Mouse (Mus musculus): ENCODE results near the gene Frmpd2.

DNA sequence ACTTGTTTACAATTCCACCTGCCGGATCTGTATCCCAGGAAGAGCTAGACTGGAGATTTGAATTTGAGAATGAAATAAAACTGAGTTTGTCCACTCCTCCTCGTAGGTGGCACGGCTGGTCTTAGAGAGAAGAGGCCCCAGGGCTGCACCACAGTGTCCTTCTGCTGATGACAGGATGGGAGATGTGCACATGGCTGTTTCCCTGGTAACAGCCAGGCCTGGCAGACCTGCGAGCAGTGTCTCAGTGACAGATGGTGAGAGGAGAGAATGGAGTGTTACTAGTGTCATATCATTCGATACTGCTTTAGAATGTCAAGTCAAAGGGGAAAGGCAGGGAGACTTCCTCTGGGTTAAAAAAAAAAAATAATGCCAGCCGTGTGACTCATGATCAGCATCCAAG lies 78.4 kb downstream of the Frmpd2 start:
- no peak for TF ChIP-seq USF1 (IDR thresholded peaks at IDR 0.05; ENCODE audit: low read depth, low read length)
- no peak for TF ChIP-seq MAZ (IDR thresholded peaks at IDR 0.05; ENCODE audit: low read depth, low read length)
- no peak for TF ChIP-seq E2F4 (IDR thresholded peaks at IDR 0.05; ENCODE audit: insufficient replicate concordance, low read depth, low read length)
- no peak for TF ChIP-seq POLR2AphosphoS2 (IDR thresholded peaks at IDR 0.05; ENCODE audit: low read depth, low read length)
- no peak for TF ChIP-seq SIN3A (IDR thresholded peaks at IDR 0.05; ENCODE audit: low read length)
- no peak for TF ChIP-seq ZNF384 (IDR thresholded peaks at IDR 0.05; ENCODE audit: low read depth, low read length)
- TF ChIP-seq CTCF (conservative IDR thresholded peaks at IDR 0.05 in 1 of 2, IDR thresholded peaks at IDR 0.05 in 1 of 2; ENCODE audit: low read depth in 2 of 2, low read length in 2 of 2) = no peak
- TF ChIP-seq RCOR1 (conservative IDR thresholded peaks at IDR 0.05; ENCODE audit: low read depth, low read length) = no peak
- TF ChIP-seq BHLHE40 (IDR thresholded peaks at IDR 0.05; ENCODE audit: low read depth, low read length) = no peak
- TF ChIP-seq POLR2A (IDR thresholded peaks at IDR 0.05; ENCODE audit: low read depth, low read length) = no peak
- no peak for TF ChIP-seq ZC3H11A (IDR thresholded peaks at IDR 0.05; ENCODE audit: low read depth, low read length)
- no peak for TF ChIP-seq EP300 (IDR thresholded peaks at IDR 0.05; ENCODE audit: low read length)
- TF ChIP-seq MXI1 (IDR thresholded peaks at IDR 0.05; ENCODE audit: low read depth, low read length) = no peak

All from CH12.LX (cell line).